Mouse (Mus musculus) liver, postnatal 0 days (tissue): ENCODE measurements at regions not wholly inside any gene's neighbourhood (a gene's known extent, or its start where the extent isn't known, plus 50 kb on each side); places are given as distances from the start of the nearest gene placed in this dataset.

Source experiments
- CTCF ChIP-seq: sonication (generic); IDR thresholded peaks from 2 replicates; pipeline ENCODE4 v1.5.1; 2016; ENCODE audit warnings: antibody characterized with exemption, low read depth
- EP300 ChIP-seq: IDR thresholded peaks from 2 replicates; pipeline ENCODE4 v1.6.1; 2016; ENCODE audit warnings: antibody characterized with exemption, low read depth, mild to moderate bottlenecking

GRCm38 (mm10) chr4:84766708-84767425, 91.8 kb upstream of the Bnc2 start:
- TF ChIP-seq CTCF (no peak), EP300 (no peak)
